17 mouse cellular contexts compared by ENCODE assay signal in genomic region chr6:4561621-4562020, GRCm38 (mm10). TPM values are rescaled to one million over a fixed set of nuclear protein-coding genes. Genes with fewer than 3 reads are reported as not detected.
DNase-seq lines count a peak whose midpoint lies in the region; ATAC-seq lines count a peak whose summit lies in the region.
"Had no signal": no experiment of that assay in that cellular context is flagged by ENCODE, and none has a peak within 500 bp of the region (broad histone marks: within the 10 kb centered on the region; RNA-seq: fewer than 3 reads in every experiment).

No protein-coding gene starts in this region.

- no peak overlapping the region for H3K9ac ChIP-seq in heart, embryonic 16.5 days (ENCODE audit: low read length)
- no peak overlapping the region for H3K9ac ChIP-seq in neural tube, embryonic 11.5 days (ENCODE audit: low read length)
- no peak overlapping the region for H3K9ac ChIP-seq in neural tube, embryonic 15.5 days (replicated peaks)
- no peak overlapping the region for H3K9ac ChIP-seq in stomach, embryonic 16.5 days (ENCODE audit: low read length)

- no peak overlapping the region; the same call in 1 of the 2 replicates for H3K27ac ChIP-seq in heart, embryonic 16.5 days (ENCODE audit: low read length)
- H3K27ac ChIP-seq in neural tube, embryonic 11.5 days (ENCODE audit: low read depth, low read length), result peak overlapping the region; percentile 62; the same call in 1 of the 2 replicates
- H3K27ac ChIP-seq in neural tube, embryonic 15.5 days (replicated peaks), result no peak overlapping the region
- peak overlapping the region; percentile 55 for H3K27ac ChIP-seq in stomach, embryonic 16.5 days (ENCODE audit: low read length)
- H3K27ac ChIP-seq: hindbrain, postnatal 0 days had no signal

- H3K4me3 ChIP-seq in heart, embryonic 16.5 days (ENCODE audit: low read length), result no peak overlapping the region
- H3K4me3 ChIP-seq in neural tube, embryonic 11.5 days (ENCODE audit: low read depth, low read length), result no peak overlapping the region
- no peak overlapping the region for H3K4me3 ChIP-seq in neural tube, embryonic 15.5 days (replicated peaks)
- H3K4me3 ChIP-seq in stomach, embryonic 16.5 days (replicated peaks; ENCODE audit: low read length), result no peak overlapping the region

- H3K4me2 ChIP-seq in heart, embryonic 16.5 days (ENCODE audit: low read depth, low read length), result peak overlapping the region; percentile 24; the same call in 1 of the 2 replicates
- H3K4me2 ChIP-seq in neural tube, embryonic 11.5 days (ENCODE audit: low read depth), result no peak overlapping the region
- H3K4me2 ChIP-seq in neural tube, embryonic 15.5 days, result no peak overlapping the region
- no peak overlapping the region for H3K4me2 ChIP-seq in stomach, embryonic 16.5 days (ENCODE audit: low read depth, low read length)

- peaks cover 10% of the 10 kb centered on the region for H3K4me1 ChIP-seq in heart, embryonic 16.5 days (ENCODE audit: control insufficient read depth, insufficient read depth, low read length)
- H3K4me1 ChIP-seq in neural tube, embryonic 11.5 days (ENCODE audit: control insufficient read depth, insufficient read depth, low read length), result peaks cover 9% of the 10 kb centered on the region
- no peaks in the 10 kb centered on the region for H3K4me1 ChIP-seq in neural tube, embryonic 15.5 days
- 0 out of 2 replicates have a peak, but pooled peaks cover 5% of the 10 kb centered on the region for H3K4me1 ChIP-seq in stomach, embryonic 16.5 days (ENCODE audit: control insufficient read depth, insufficient read depth, low read length)

- H3K36me3 ChIP-seq in heart, embryonic 16.5 days (ENCODE audit: control insufficient read depth, insufficient read depth), result no peaks in the 10 kb centered on the region
- H3K36me3 ChIP-seq in neural tube, embryonic 11.5 days (ENCODE audit: control insufficient read depth, insufficient read depth, low read length), result no peaks in the 10 kb centered on the region
- H3K36me3 ChIP-seq in neural tube, embryonic 15.5 days, result no peaks in the 10 kb centered on the region
- H3K36me3 ChIP-seq in stomach, embryonic 16.5 days (ENCODE audit: control insufficient read depth, insufficient read depth, low read length), result no peaks in the 10 kb centered on the region

- ATAC-seq in heart, embryonic 16.5 days (replicated peaks; ENCODE audit: extremely low read depth, insufficient read depth, low FRiP score), result no peak
- ATAC-seq in neural tube, embryonic 11.5 days (ENCODE audit: insufficient read depth, low FRiP score, low TSS enrichment), result no peak
- ATAC-seq in neural tube, embryonic 15.5 days (ENCODE audit: low FRiP score), result no peak
- no peak for ATAC-seq in stomach, embryonic 16.5 days (ENCODE audit: insufficient read depth, low FRiP score)
- ATAC-seq: activated CD4-positive, CD25-positive, alpha-beta regulatory T cell, adult 4 months; hindbrain, postnatal 0 days had no signal

- H3K27me3 ChIP-seq in heart, embryonic 16.5 days (ENCODE audit: control insufficient read depth, insufficient read depth, low read length), result no peaks in the 10 kb centered on the region
- no peaks in the 10 kb centered on the region for H3K27me3 ChIP-seq in neural tube, embryonic 11.5 days (ENCODE audit: control insufficient read depth, insufficient read depth, low read length)
- H3K27me3 ChIP-seq in neural tube, embryonic 15.5 days (replicated peaks), result no peaks in the 10 kb centered on the region
- H3K27me3 ChIP-seq in stomach, embryonic 16.5 days (ENCODE audit: control insufficient read depth, insufficient read depth, low read length), result no peaks in the 10 kb centered on the region
- H3K27me3 ChIP-seq: CH12.LX had no signal

- intact Hi-C loops in heart, postnatal 10 days (cut with DNase I), result no loop called here

- peak; percentile 51 for DNase-seq in embryo, embryonic 10 days (ENCODE audit: low spot score)
- no peak for DNase-seq in embryo, embryonic 10.5 days (ENCODE audit: low spot score)
- DNase-seq in heart, postnatal 10 days, result no peak
- no peak for DNase-seq in neural tube, embryonic 11.5 days (ENCODE audit: low spot score)
- DNase-seq in urinary bladder, postnatal 10 days (ENCODE audit: low spot score), result no peak
- DNase-seq: cerebellum, postnatal 36 days; heart, adult 18-20 months; kidney, postnatal 25 days; left cerebral cortex, postnatal 4 days; lung, adult 18-20 months; thymus, postnatal 36 days had no signal

- no peaks in the 10 kb centered on the region for H3K9me3 ChIP-seq in heart, embryonic 16.5 days (replicated peaks; ENCODE audit: control insufficient read depth, low read length)
- no peaks in the 10 kb centered on the region; the same call in 1 of the 2 replicates for H3K9me3 ChIP-seq in neural tube, embryonic 11.5 days (ENCODE audit: control insufficient read depth, low read length)
- H3K9me3 ChIP-seq in neural tube, embryonic 15.5 days (replicated peaks), result no peaks in the 10 kb centered on the region
- H3K9me3 ChIP-seq in stomach, embryonic 16.5 days (replicated peaks; ENCODE audit: control insufficient read depth, low read length), result no peaks in the 10 kb centered on the region

RNA-seq across cellular contexts. Expression of gene Casd1, which starts 39.0 kb away (rescaled TPM):
- 23.6 and 25.5 TPM in 2 replicates for polyA plus RNA-seq in heart, embryonic 16.5 days (2015; fragmentation: Nextera tagmentation; extraction: Ambion mirVana)
- total RNA-seq in heart, postnatal 10 days (2021), result 10 to 100 TPM; 33.4 to 34.5 TPM
- polyA plus RNA-seq in neural tube, embryonic 11.5 days (2014; fragmentation: Nextera tagmentation; extraction: Ambion mirVana), result 50.2 and 52.9 TPM in 2 replicates
- 39.3 and 43.3 TPM in 2 replicates for polyA plus RNA-seq in neural tube, embryonic 15.5 days (2015; fragmentation: Nextera tagmentation; extraction: Ambion mirVana)
- 20.5 and 23.3 TPM in 2 replicates for polyA plus RNA-seq in stomach, embryonic 16.5 days (2015; fragmentation: Nextera tagmentation; extraction: Ambion mirVana)

RNA-seq across cellular contexts. Expression of gene Col1a2, which starts 57.0 kb away (rescaled TPM):
- 382 and 460 TPM in 2 replicates for polyA plus RNA-seq in heart, embryonic 16.5 days (2015; fragmentation: Nextera tagmentation; extraction: Ambion mirVana)
- 100 to 1,000 TPM; 594 to 659 TPM for total RNA-seq in heart, postnatal 10 days (2021)
- polyA plus RNA-seq in neural tube, embryonic 11.5 days (2014; fragmentation: Nextera tagmentation; extraction: Ambion mirVana), result 150 and 167 TPM in 2 replicates
- 239 and 261 TPM in 2 replicates for polyA plus RNA-seq in neural tube, embryonic 15.5 days (2015; fragmentation: Nextera tagmentation; extraction: Ambion mirVana)
- 1,169 and 1,212 TPM in 2 replicates for polyA plus RNA-seq in stomach, embryonic 16.5 days (2015; fragmentation: Nextera tagmentation; extraction: Ambion mirVana)
- total RNA-seq: CH12.LX had no signal
- polyA plus RNA-seq: activated CD4-positive, CD25-positive, alpha-beta regulatory T cell, adult 4 months had no signal

Comparison
In these comparisons a context has a peak if more than half of its experiments do, and no peak if none do; other contexts are left out.
1. H3K27ac ChIP-seq: peak in neural tube, embryonic 11.5 days (single experiment) and stomach, embryonic 16.5 days (single experiment); none in heart, embryonic 16.5 days (single experiment) and neural tube, embryonic 15.5 days (single experiment).